ENCODE assay signal across 13 mouse cellular contexts in the genomic region with DNA sequence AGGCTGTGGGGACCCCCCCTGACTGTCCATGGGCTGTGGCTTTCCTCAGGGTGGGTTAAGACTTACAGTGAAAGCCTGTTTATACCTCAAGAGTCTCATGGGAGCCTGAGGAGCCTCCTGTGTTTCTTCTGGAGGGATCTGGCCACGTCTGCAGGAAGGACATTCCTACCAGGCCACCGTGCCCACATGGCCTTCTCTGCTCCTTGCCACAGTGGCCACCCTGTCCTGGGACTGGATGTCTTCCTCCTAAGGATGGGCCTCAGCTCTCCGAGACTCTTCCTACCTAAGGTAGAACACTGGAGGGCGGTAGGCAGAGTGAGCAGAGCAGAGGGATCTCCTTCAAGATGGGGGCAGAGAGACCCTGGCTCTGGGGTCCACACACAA.
A peak's percentile ranks its signal among the peaks of the same experiment; 100 is the strongest.
DNase-seq lines count a peak whose midpoint lies in the region; ATAC-seq lines count a peak whose summit lies in the region.
"Had no signal": no experiment of that assay in that cellular context is flagged by ENCODE, and none has a peak within 500 bp of the region (broad histone marks: within the 10 kb centered on the region; RNA-seq: fewer than 3 reads in every experiment).

No protein-coding gene starts in this region.

- peaks cover 21% of the 10 kb centered on the region for H3K36me3 ChIP-seq in forebrain, embryonic 12.5 days (replicated peaks)
- H3K36me3 ChIP-seq in forebrain, embryonic 11.5 days (ENCODE audit: control insufficient read depth, insufficient read depth, low read length) = peaks cover 4% of the 10 kb centered on the region
- peaks cover 77% of the 10 kb centered on the region for H3K36me3 ChIP-seq in midbrain, embryonic 10.5 days
- H3K36me3 ChIP-seq in midbrain, embryonic 14.5 days (ENCODE audit: control insufficient read depth, insufficient read depth, low read length) = 0 out of 2 replicates have a peak, but pooled peaks cover 1% of the 10 kb centered on the region
- no peaks in the 10 kb centered on the region; the same call in 1 of the 2 replicates for H3K36me3 ChIP-seq in intestine, embryonic 16.5 days (ENCODE audit: control insufficient read depth, insufficient read depth, low read length)
- 0 out of 2 replicates have a peak, but pooled peaks cover 5% of the 10 kb centered on the region for H3K36me3 ChIP-seq in stomach, embryonic 16.5 days (ENCODE audit: control insufficient read depth, insufficient read depth, low read length)

- H3K27ac ChIP-seq in forebrain, embryonic 12.5 days = peak overlapping the region; percentile 56
- H3K27ac ChIP-seq in forebrain, embryonic 11.5 days (ENCODE audit: low read depth, low read length) = no peak overlapping the region
- peak overlapping the region; percentile 65 for H3K27ac ChIP-seq in midbrain, embryonic 10.5 days (replicated peaks)
- no peak overlapping the region for H3K27ac ChIP-seq in midbrain, embryonic 14.5 days (replicated peaks; ENCODE audit: low read depth, low read length)
- H3K27ac ChIP-seq in intestine, embryonic 16.5 days (ENCODE audit: low read length) = peak overlapping the region; percentile 82
- peak overlapping the region; percentile 92 for H3K27ac ChIP-seq in stomach, embryonic 16.5 days (ENCODE audit: low read length)

- 78% methylated on average over 4 of the region's 4 CpGs for WGBS in forebrain, embryonic 12.5 days
- WGBS in forebrain, embryonic 11.5 days = 79% methylated on average over 4 of the region's 4 CpGs
- WGBS in midbrain, embryonic 10.5 days = 68% methylated on average over 4 of the region's 4 CpGs
- WGBS in midbrain, embryonic 14.5 days = 64% methylated on average over 4 of the region's 4 CpGs
- WGBS in intestine, embryonic 16.5 days = 59% methylated on average over 4 of the region's 4 CpGs
- 54% methylated on average over 4 of the region's 4 CpGs for WGBS in stomach, embryonic 16.5 days

- no peak overlapping the region for H3K4me2 ChIP-seq in forebrain, embryonic 12.5 days
- no peak overlapping the region for H3K4me2 ChIP-seq in forebrain, embryonic 11.5 days (ENCODE audit: low read depth, low read length, severe bottlenecking)
- no peak overlapping the region for H3K4me2 ChIP-seq in midbrain, embryonic 14.5 days (ENCODE audit: low read length)
- H3K4me2 ChIP-seq in intestine, embryonic 16.5 days (ENCODE audit: low read depth, low read length) = no peak overlapping the region
- peak overlapping the region; percentile 22; the same call in 1 of the 2 replicates for H3K4me2 ChIP-seq in stomach, embryonic 16.5 days (ENCODE audit: low read depth, low read length)

- peaks cover 16% of the 10 kb centered on the region for H3K4me1 ChIP-seq in forebrain, embryonic 12.5 days
- no peaks in the 10 kb centered on the region; the same call in 1 of the 2 replicates for H3K4me1 ChIP-seq in forebrain, embryonic 11.5 days (replicated peaks; ENCODE audit: control insufficient read depth, insufficient read depth, low read length)
- H3K4me1 ChIP-seq in midbrain, embryonic 10.5 days = peaks cover 32% of the 10 kb centered on the region
- H3K4me1 ChIP-seq in midbrain, embryonic 14.5 days (ENCODE audit: control insufficient read depth, insufficient read depth, low read length) = 0 out of 2 replicates have a peak, but pooled peaks cover 8% of the 10 kb centered on the region
- H3K4me1 ChIP-seq in intestine, embryonic 16.5 days (ENCODE audit: control insufficient read depth, insufficient read depth, low read length) = peaks cover 35% of the 10 kb centered on the region
- H3K4me1 ChIP-seq in stomach, embryonic 16.5 days (ENCODE audit: control insufficient read depth, insufficient read depth, low read length) = peaks cover 15% of the 10 kb centered on the region

- no peaks in the 10 kb centered on the region for H3K9me3 ChIP-seq in forebrain, embryonic 12.5 days
- H3K9me3 ChIP-seq in forebrain, embryonic 11.5 days (ENCODE audit: control insufficient read depth, low read length) = no peaks in the 10 kb centered on the region
- H3K9me3 ChIP-seq in midbrain, embryonic 10.5 days (replicated peaks) = no peaks in the 10 kb centered on the region
- no peaks in the 10 kb centered on the region for H3K9me3 ChIP-seq in midbrain, embryonic 14.5 days (ENCODE audit: control insufficient read depth, low read length)
- H3K9me3 ChIP-seq in intestine, embryonic 16.5 days (ENCODE audit: control insufficient read depth, low read length) = no peaks in the 10 kb centered on the region
- no peaks in the 10 kb centered on the region for H3K9me3 ChIP-seq in stomach, embryonic 16.5 days (replicated peaks; ENCODE audit: control insufficient read depth, low read length)

- no peak overlapping the region for H3K9ac ChIP-seq in forebrain, embryonic 12.5 days
- no peak overlapping the region for H3K9ac ChIP-seq in forebrain, embryonic 11.5 days (ENCODE audit: low read length)
- no peak overlapping the region for H3K9ac ChIP-seq in midbrain, embryonic 14.5 days (replicated peaks; ENCODE audit: low read length)
- H3K9ac ChIP-seq in intestine, embryonic 16.5 days (ENCODE audit: low read depth, low read length) = peak overlapping the region; percentile 37
- peak overlapping the region; percentile 64 for H3K9ac ChIP-seq in stomach, embryonic 16.5 days (ENCODE audit: low read length)

- intact Hi-C loops in gastrocnemius, postnatal 14 days (cut with DNase I; ENCODE audit: low total_unique reads) = loop anchor here (10.0 kb wide), 1 partner anchor 51 kb away; no protein-coding TSS in a partner anchor

- no peaks in the 10 kb centered on the region for H3K27me3 ChIP-seq in forebrain, embryonic 12.5 days
- H3K27me3 ChIP-seq in forebrain, embryonic 11.5 days (ENCODE audit: control insufficient read depth, insufficient read depth, low read length) = no peaks in the 10 kb centered on the region
- H3K27me3 ChIP-seq in midbrain, embryonic 10.5 days (ENCODE audit: low read depth, poor library complexity, severe bottlenecking) = no peaks in the 10 kb centered on the region
- H3K27me3 ChIP-seq in midbrain, embryonic 14.5 days (ENCODE audit: control insufficient read depth, insufficient read depth, low read length) = no peaks in the 10 kb centered on the region
- H3K27me3 ChIP-seq in intestine, embryonic 16.5 days (replicated peaks; ENCODE audit: control insufficient read depth, insufficient read depth, low read length) = no peaks in the 10 kb centered on the region
- H3K27me3 ChIP-seq in stomach, embryonic 16.5 days (ENCODE audit: control insufficient read depth, insufficient read depth, low read length) = no peaks in the 10 kb centered on the region

- no peak for DNase-seq in forebrain, embryonic 11.5 days (ENCODE audit: low spot score)
- DNase-seq in midbrain, embryonic 10.5 days (ENCODE audit: low spot score) = no peak
- DNase-seq in midbrain, embryonic 14.5 days = no peak
- no peak for DNase-seq in Muller cell, postnatal 12 days (ENCODE audit: inconsistent ontology term)
- DNase-seq in gastrocnemius, postnatal 14 days = no peak
- DNase-seq: cerebellum, adult 9-10 months; heart, adult 18-20 months; kidney, adult 18-20 months; left cerebral cortex, postnatal 4 days had no signal

- no peak overlapping the region for H3K4me3 ChIP-seq in forebrain, embryonic 12.5 days (replicated peaks)
- no peak overlapping the region for H3K4me3 ChIP-seq in forebrain, embryonic 11.5 days (ENCODE audit: low read depth, low read length)
- no peak overlapping the region for H3K4me3 ChIP-seq in midbrain, embryonic 10.5 days
- H3K4me3 ChIP-seq in midbrain, embryonic 14.5 days (replicated peaks; ENCODE audit: low read depth, low read length) = no peak overlapping the region
- no peak overlapping the region for H3K4me3 ChIP-seq in intestine, embryonic 16.5 days (ENCODE audit: low read length)
- H3K4me3 ChIP-seq in stomach, embryonic 16.5 days (replicated peaks; ENCODE audit: low read length) = no peak overlapping the region
- H3K4me3 ChIP-seq: erythroblast, embryonic 14.5 days had no signal

- no peak for ATAC-seq in forebrain, embryonic 12.5 days (ENCODE audit: low FRiP score)
- ATAC-seq in forebrain, embryonic 11.5 days (replicated peaks; ENCODE audit: low FRiP score) = no peak
- ATAC-seq in midbrain, embryonic 14.5 days (ENCODE audit: low FRiP score, low TSS enrichment) = no peak
- ATAC-seq in intestine, embryonic 16.5 days = 0 out of 2 replicates have a peak, but pooled peaks have one; percentile 10
- ATAC-seq in stomach, embryonic 16.5 days (ENCODE audit: insufficient read depth, low FRiP score) = peak; percentile 12; the same call in 1 of the 2 replicates

Comparison
In these comparisons a context has a peak if more than half of its experiments do, and no peak if none do; other contexts are left out.
1. H3K27ac ChIP-seq: peak in forebrain, embryonic 12.5 days (single experiment), midbrain, embryonic 10.5 days (single experiment), intestine, embryonic 16.5 days (single experiment) and stomach, embryonic 16.5 days (single experiment); none in forebrain, embryonic 11.5 days (single experiment) and midbrain, embryonic 14.5 days (single experiment).
2. ATAC-seq: peak in intestine, embryonic 16.5 days (single experiment) and stomach, embryonic 16.5 days (single experiment); none in forebrain, embryonic 12.5 days (single experiment), forebrain, embryonic 11.5 days (single experiment) and midbrain, embryonic 14.5 days (single experiment).
3. H3K9ac ChIP-seq: peak in intestine, embryonic 16.5 days (single experiment) and stomach, embryonic 16.5 days (single experiment); none in forebrain, embryonic 12.5 days (single experiment), forebrain, embryonic 11.5 days (single experiment) and midbrain, embryonic 14.5 days (single experiment).